Mouse (Mus musculus): ENCODE measurements at regions not wholly inside any gene's neighbourhood (a gene's known extent, or its start where the extent isn't known, plus 50 kb on each side); places are given as distances from the start of the nearest gene placed in this dataset.

- TF ChIP-seq CTCF (IDR thresholded peaks at IDR 0.05; ENCODE audit: low read depth) (no peak), EP300 (optimal IDR thresholded peaks at IDR 0.05) (no peak)
These were observed 121.2 kb upstream of the Zwint start for GRCm38 (mm10) chr10:72533427-72533826.

Data from stomach, postnatal 0 days (tissue).